Mouse (Mus musculus) ES-E14 (cell line): ENCODE results near the gene Tbc1d10b. TPM values are rescaled to one million over a fixed set of nuclear protein-coding genes. Genes with fewer than 3 reads are reported as not detected.

ENCODE experiments used
- DNase-seq: peaks from one replicate; pipeline ENCODE4 v3.0.0-alpha.2; 2013; ENCODE audit warnings: low read depth, low spot score
- H3K27ac ChIP-seq: 2 replicates; pipeline ENCODE4 v1.5.1; 2012; ENCODE audit warnings: low read depth, mild to moderate bottlenecking, low read length, moderate library complexity, mixed read lengths; ENCODE audit not compliant: poor library complexity, insufficient read depth, severe bottlenecking
- H3K36me3 ChIP-seq: 2 replicates; pipeline ENCODE4 v1.6.1; 2012; ENCODE audit warnings: mild to moderate bottlenecking, low read length, moderate library complexity, mixed read lengths; ENCODE audit not compliant: control insufficient read depth, poor library complexity, insufficient read depth, severe bottlenecking
- H3K4me1 ChIP-seq, 2 experiments: fragments of 150-350 bp in 1 of 2; sonication (generic) in 1 of 2; 2 replicates each; pipeline ENCODE4 v1.6.1; 2012; ENCODE audit warnings: low read length in 2 of 2, mild to moderate bottlenecking in 1 of 2, mixed read lengths in 1 of 2; ENCODE audit not compliant: control insufficient read depth in 2 of 2, insufficient read depth in 2 of 2, poor library complexity in 1 of 2
- H3K4me3 ChIP-seq, 2 experiments: fragments of 150-350 bp in 1 of 2; sonication (generic) in 1 of 2; 2 replicates each; pipeline ENCODE4 v1.5.1; 2012; ENCODE audit warnings: low read length in 2 of 2, low read depth in 1 of 2, mild to moderate bottlenecking in 1 of 2, mixed read lengths in 1 of 2; ENCODE audit not compliant: insufficient read depth in 1 of 2, poor library complexity in 1 of 2, severe bottlenecking in 1 of 2
- H3K9ac ChIP-seq: 2 replicates; pipeline ENCODE4 v1.6.1; 2012; ENCODE audit warnings: low read depth, mild to moderate bottlenecking, low read length, mixed read lengths; ENCODE audit not compliant: poor library complexity, insufficient read depth, severe bottlenecking
- H3K9me3 ChIP-seq: fragments of 150-350 bp; sonication (generic); 2 replicates; pipeline ENCODE4 v1.6.1; 2012; ENCODE audit warnings: low read depth, mild to moderate bottlenecking, low read length; ENCODE audit not compliant: control insufficient read depth, insufficient read depth
- CHD2 ChIP-seq: IDR thresholded peaks from 2 replicates; pipeline ENCODE4 v1.6.1; 2014; ENCODE audit warnings: mild to moderate bottlenecking, low read depth, low read length, inconsistent platforms
- HCFC1 ChIP-seq: IDR thresholded peaks from 2 replicates; pipeline ENCODE4 v1.6.1; 2012; ENCODE audit warnings: low read length, inconsistent platforms, borderline replicate concordance; ENCODE audit not compliant: insufficient read depth
- MAFK ChIP-seq: IDR thresholded peaks from 2 replicates; pipeline ENCODE4 v1.6.1; 2014; ENCODE audit warnings: mild to moderate bottlenecking, low read depth, low read length, inconsistent platforms; ENCODE audit not compliant: insufficient read depth
- ZC3H11A ChIP-seq: IDR thresholded peaks from 2 replicates; pipeline ENCODE4 v1.6.1; 2012; ENCODE audit warnings: low read depth, mild to moderate bottlenecking, inconsistent platforms, low read length, borderline replicate concordance
- ZNF384 ChIP-seq: IDR thresholded peaks from 2 replicates; pipeline ENCODE4 v1.6.1; 2012; ENCODE audit warnings: low read depth, low read length, inconsistent platforms
- in situ Hi-C, 2 experiments: fragments of 600-800 bp; cut with MboI; formaldehyde crosslinking; loops; one replicate each; pipeline ENCODE4 v1.15.1; 2025; ENCODE audit warnings: low sequenced_read_pairs in 2 of 2, inconsistent platforms in 1 of 2; ENCODE audit not compliant: unreplicated experiment in 2 of 2
- total RNA-seq: library from RNA; depleted of rRNA; stranded (reverse); fragments of 300-350 nt; gene quantifications from 2 replicates; pipeline ENCODE4 v1.2.3, GENCODE M21; 2012

Tbc1d10b gene
- total RNA-seq, 1 experiment: 63.3 TPM

DNA sequence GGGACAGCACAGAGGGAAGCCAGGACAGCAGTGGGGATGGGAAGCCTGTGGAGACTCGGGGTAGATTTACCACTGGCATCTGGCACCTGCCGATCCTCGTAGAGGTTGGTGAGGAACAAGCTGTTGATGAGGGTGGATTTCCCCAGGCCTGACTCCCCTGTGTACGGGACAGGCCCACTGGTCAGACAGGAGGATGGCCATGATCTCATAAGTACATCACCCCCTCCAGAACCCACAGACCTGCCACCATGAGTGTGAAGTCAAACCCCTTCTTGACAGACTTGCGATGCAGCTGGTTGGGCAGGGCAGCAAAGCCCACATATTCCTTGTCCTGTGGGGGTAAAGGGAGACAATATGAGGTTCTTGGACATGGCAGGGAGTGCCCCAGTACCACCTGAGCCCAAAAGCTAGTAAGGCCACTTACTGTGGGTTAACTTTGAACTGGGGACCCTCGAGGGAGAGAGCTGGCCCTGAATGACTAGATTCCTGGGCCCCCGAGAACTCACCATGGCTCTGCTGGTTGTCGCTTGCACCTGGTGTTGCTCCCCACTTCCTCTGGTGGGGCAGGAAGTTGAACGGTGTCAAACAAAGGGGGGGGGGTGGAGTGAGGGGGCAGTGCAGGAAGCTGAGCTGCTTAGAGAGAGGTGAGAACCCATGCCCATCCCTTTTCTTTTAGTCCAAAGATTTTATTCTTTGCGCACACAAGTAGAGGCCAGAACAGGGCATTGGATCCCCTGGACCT lies 9.8 kb upstream of the Tbc1d10b start:
- Histone ChIP-seq H3K9ac (peak overlapping the region; percentile 67), H3K9me3 (no peaks in the 10 kb centered on the region), H3K4me1 (peaks cover 18 to 21% of the 10 kb centered on the region in 2 experiments), H3K36me3 (peaks cover 18% of the 10 kb centered on the region), H3K27ac (peak overlapping the region; percentile 30), H3K4me3 (peak overlapping the region; percentile 18 to 55)
- no peak for DNase-seq
- TF ChIP-seq ZC3H11A (no peak), CHD2 (no peak), HCFC1 (no peak), ZNF384 (no peak)
- in situ Hi-C loops: no loop called here

DNA sequence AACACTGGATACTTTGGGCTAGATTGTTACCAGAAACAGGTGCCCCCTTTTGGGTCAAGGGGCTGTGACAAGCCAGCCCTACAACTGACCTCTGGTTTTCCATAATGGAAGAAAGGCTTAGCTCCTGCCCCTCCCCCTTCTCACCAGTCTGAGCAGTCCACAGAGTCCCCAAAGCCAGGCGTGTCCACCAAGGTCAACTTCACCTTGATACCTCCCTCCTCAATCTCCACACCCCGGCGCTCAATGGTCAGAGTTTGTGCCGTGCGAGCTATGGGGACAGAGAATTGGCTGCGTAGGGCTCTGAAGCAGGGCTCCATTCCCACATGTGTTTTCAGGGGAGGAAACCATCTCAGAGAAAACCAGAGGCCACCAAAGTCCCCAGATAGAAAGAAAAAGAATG lies 9.2 kb upstream of the Tbc1d10b start:
- H3K36me3 ChIP-seq: peaks cover 16% of the 10 kb centered on the region
- in situ Hi-C loops: no loop called here
- peak overlapping the region; percentile 30 for H3K27ac ChIP-seq

GRCm38 (mm10) chr7:127216307-127216706 lies 8.0 kb upstream of the Tbc1d10b start:
- peak overlapping the region in 1 of 2 experiments; percentile 55; a peak in 2 of 4 replicates for H3K4me3 ChIP-seq
- peak overlapping the region; percentile 11; the same call in 1 of the 2 replicates for H3K27ac ChIP-seq
- TF ChIP-seq ZC3H11A (no peak), MAFK (no peak), HCFC1 (no peak), ZNF384 (no peak), CHD2 (no peak)
- peaks cover 20% of the 10 kb centered on the region in 2 experiments for H3K4me1 ChIP-seq
- H3K36me3 ChIP-seq: peaks cover 16% of the 10 kb centered on the region
- in situ Hi-C loops: no loop called here
- no peak for DNase-seq
- H3K9ac ChIP-seq: peak overlapping the region; percentile 62; the same call in 1 of the 2 replicates
- no peaks in the 10 kb centered on the region for H3K9me3 ChIP-seq

More for the DNA sequence above, 9.2 kb upstream of the Tbc1d10b start:
- peak overlapping the region; percentile 18 to 55 for H3K4me3 ChIP-seq
- TF ChIP-seq HCFC1: no peak
- no peak for TF ChIP-seq CHD2
- TF ChIP-seq ZC3H11A: no peak
- TF ChIP-seq MAFK: no peak
- no peak for TF ChIP-seq ZNF384
- no peaks in the 10 kb centered on the region for H3K9me3 ChIP-seq
- peaks cover 18 to 20% of the 10 kb centered on the region in 2 experiments for H3K4me1 ChIP-seq
- H3K9ac ChIP-seq: peak overlapping the region; percentile 67
- DNase-seq: no peak

DNA sequence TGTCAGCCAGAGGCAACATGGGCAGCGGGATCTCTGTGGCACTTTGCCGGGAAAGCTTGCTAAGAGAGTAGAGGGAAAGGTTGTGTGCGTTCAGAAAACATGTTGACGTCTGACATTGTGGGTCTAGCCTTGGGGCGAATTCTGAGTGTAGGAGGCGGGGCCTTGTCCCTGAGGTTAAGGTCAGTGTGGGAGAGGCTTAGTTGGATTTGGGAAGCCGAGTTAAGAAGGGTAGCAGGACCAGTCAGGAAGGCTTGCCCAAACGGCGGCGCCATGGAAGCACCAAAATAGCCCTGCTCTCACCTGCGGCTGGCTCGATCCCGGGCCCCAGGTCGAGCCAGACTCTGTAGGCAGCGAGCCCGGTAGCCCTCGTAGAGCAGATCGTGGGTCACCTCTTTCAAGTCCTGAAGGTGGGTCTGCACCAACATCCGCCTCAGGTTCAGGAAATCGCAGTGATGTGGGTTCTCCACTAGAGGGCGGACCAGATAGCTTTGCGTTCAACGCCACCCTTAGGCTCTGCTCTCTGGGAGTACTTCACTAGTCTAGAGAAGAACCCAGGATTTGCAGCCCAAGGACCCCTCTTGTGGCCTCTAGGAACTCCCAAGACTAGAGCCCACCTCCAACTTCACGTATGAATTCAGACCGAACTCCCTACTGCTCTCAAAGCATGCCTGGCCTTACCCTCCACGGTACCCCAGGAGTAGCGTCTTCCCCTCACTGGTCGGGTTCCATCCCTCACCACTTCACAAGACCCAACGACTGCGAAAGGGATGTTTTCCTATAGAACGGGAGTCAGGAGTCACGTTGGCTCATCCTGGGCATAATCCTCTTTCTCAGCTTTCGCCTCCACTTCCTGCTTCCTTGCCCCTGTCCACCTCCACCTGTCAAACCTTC lies 7.0 kb upstream of the Tbc1d10b start:
- Histone ChIP-seq H3K4me1 (peaks cover 20 to 29% of the 10 kb centered on the region in 2 experiments), H3K4me3 (peak overlapping the region; percentile 55 to 71), H3K27ac (peak overlapping the region; percentile 98), H3K9me3 (no peaks in the 10 kb centered on the region), H3K36me3 (peaks cover 16% of the 10 kb centered on the region), H3K9ac (peak overlapping the region; percentile 76)
- in situ Hi-C loops: no loop called here
- peak; percentile 83 for DNase-seq
- TF ChIP-seq ZC3H11A (no peak), CHD2 (no peak), ZNF384 (no peak), MAFK (no peak), HCFC1 (no peak; the same call in 1 of the 2 replicates)
